Mouse (Mus musculus) erythroblast, embryonic 14.5 days (primary cell): Measurements from ENCODE around the gene Dgat2.

Source experiments
- GATA1 ChIP-seq: IDR thresholded peaks from 2 replicates; pipeline ENCODE4 v1.6.1; 2012; ENCODE audit warnings: low read length, inconsistent platforms, mixed read lengths
- TAL1 ChIP-seq: IDR thresholded peaks from 3 replicates; pipeline ENCODE4 v1.6.1; 2012; ENCODE audit warnings: low read length, inconsistent platforms, mixed read lengths

DNA sequence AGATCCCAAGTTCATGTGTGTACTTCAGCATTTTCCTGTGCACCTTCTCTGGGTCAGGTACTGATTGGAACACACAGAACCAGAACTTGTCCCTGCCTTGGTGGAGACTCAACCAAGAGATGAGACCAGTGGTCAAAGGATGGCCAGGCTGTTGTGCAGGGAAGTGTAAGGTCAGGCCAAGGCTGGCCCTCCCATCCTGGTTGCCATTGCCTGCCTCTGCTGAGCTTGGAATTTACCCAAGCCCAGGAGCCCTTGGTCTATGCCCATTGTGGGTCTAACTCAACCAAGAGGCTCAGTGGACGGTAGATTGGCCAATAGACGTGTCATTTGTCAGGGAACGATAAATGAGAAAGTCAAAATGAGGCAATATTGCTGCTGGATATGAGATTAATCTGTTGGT lies 2.9 kb upstream of the Dgat2 start:
- TF ChIP-seq TAL1 = no peak
- no peak for TF ChIP-seq GATA1
